12 mouse cellular contexts compared by ENCODE assay signal in the genomic region with DNA sequence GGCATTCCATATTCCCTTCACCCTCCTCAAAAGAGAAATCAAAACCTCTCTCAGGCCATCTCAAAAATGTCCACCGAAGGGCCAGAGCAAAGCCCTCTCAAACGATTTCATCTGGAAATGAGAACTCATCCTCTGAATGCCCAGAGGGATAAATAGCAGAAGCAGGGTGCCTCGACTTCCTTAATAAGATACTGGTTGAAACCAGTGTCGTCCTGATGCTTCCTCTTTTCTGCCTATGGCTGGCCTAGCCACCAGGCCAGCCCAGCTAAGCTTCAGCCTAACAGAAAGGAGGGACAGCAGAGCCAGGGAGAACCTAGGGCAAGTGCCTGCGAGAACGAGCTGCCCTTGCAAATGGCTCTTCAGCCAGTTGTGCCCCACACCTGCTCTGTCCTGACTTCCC. TPM values are rescaled to one million over a fixed set of nuclear protein-coding genes. Genes with fewer than 3 reads are reported as not detected.
DNase-seq lines count a peak whose midpoint lies in the region; ATAC-seq and TF ChIP-seq lines count a peak whose summit lies in the region.
"Had no signal": no experiment of that assay in that cellular context is flagged by ENCODE, and none has a peak within 500 bp of the region (broad histone marks: within the 10 kb centered on the region; RNA-seq: fewer than 3 reads in every experiment).

No protein-coding gene starts in this region.

- H3K9ac ChIP-seq in forebrain, embryonic 12.5 days = peak overlapping the region; percentile 2; the same call in 1 of the 2 replicates
- H3K9ac ChIP-seq in forebrain, embryonic 13.5 days = no peak overlapping the region; the same call in 1 of the 2 replicates
- no peak overlapping the region; the same call in 1 of the 2 replicates for H3K9ac ChIP-seq in lung, embryonic 14.5 days
- H3K9ac ChIP-seq in embryonic facial prominence, embryonic 15.5 days = no peak overlapping the region
- H3K9ac ChIP-seq: forebrain, embryonic 15.5 days had no signal

- no peak for DNase-seq in lung, embryonic 14.5 days
- DNase-seq in lung, postnatal 14 days = no peak
- no peak for DNase-seq in urinary bladder, postnatal 25 days (ENCODE audit: low spot score)
- no peak for DNase-seq in cerebellum, postnatal 25 days
- DNase-seq: kidney, adult 18-20 months had no signal

- H3K27me3 ChIP-seq in forebrain, embryonic 12.5 days = no peaks in the 10 kb centered on the region
- no peaks in the 10 kb centered on the region for H3K27me3 ChIP-seq in forebrain, embryonic 13.5 days
- H3K27me3 ChIP-seq in lung, embryonic 14.5 days (ENCODE audit: insufficient read depth, low read length) = no peaks in the 10 kb centered on the region
- no peaks in the 10 kb centered on the region for H3K27me3 ChIP-seq in embryonic facial prominence, embryonic 15.5 days
- H3K27me3 ChIP-seq in myocyte (ENCODE audit: control insufficient read depth, insufficient read depth, insufficient read length) = no peaks in the 10 kb centered on the region
- H3K27me3 ChIP-seq: forebrain, embryonic 15.5 days had no signal

- ATAC-seq in forebrain, embryonic 12.5 days (ENCODE audit: low FRiP score) = no peak
- ATAC-seq in forebrain, embryonic 13.5 days = no peak
- no peak for ATAC-seq in lung, embryonic 14.5 days (ENCODE audit: insufficient read depth)
- no peak for ATAC-seq in embryonic facial prominence, embryonic 15.5 days (ENCODE audit: insufficient number of reproducible peaks, low FRiP score, low TSS enrichment, low read depth)
- ATAC-seq: forebrain, embryonic 15.5 days had no signal

- H3K4me1 ChIP-seq in forebrain, embryonic 12.5 days = peaks cover 21% of the 10 kb centered on the region
- peaks cover 31% of the 10 kb centered on the region for H3K4me1 ChIP-seq in forebrain, embryonic 13.5 days
- peaks cover 25% of the 10 kb centered on the region for H3K4me1 ChIP-seq in lung, embryonic 14.5 days (ENCODE audit: insufficient read depth)
- peaks cover 56% of the 10 kb centered on the region for H3K4me1 ChIP-seq in embryonic facial prominence, embryonic 15.5 days

- no peaks in the 10 kb centered on the region for H3K9me3 ChIP-seq in forebrain, embryonic 12.5 days
- no peaks in the 10 kb centered on the region for H3K9me3 ChIP-seq in forebrain, embryonic 13.5 days (replicated peaks)
- no peaks in the 10 kb centered on the region for H3K9me3 ChIP-seq in lung, embryonic 14.5 days (ENCODE audit: low read depth, low read length)
- H3K9me3 ChIP-seq in embryonic facial prominence, embryonic 15.5 days (replicated peaks) = no peaks in the 10 kb centered on the region
- H3K9me3 ChIP-seq: forebrain, embryonic 15.5 days had no signal

- H3K27ac ChIP-seq in forebrain, embryonic 12.5 days = no peak overlapping the region
- H3K27ac ChIP-seq in forebrain, embryonic 13.5 days = no peak overlapping the region
- H3K27ac ChIP-seq in lung, embryonic 14.5 days (ENCODE audit: low read depth) = 0 out of 2 replicates have a peak overlapping the region, but pooled peaks have one; percentile 22
- peak overlapping the region; percentile 58; the same call in 1 of the 2 replicates for H3K27ac ChIP-seq in embryonic facial prominence, embryonic 15.5 days (replicated peaks)
- H3K27ac ChIP-seq: forebrain, embryonic 15.5 days had no signal

- peaks cover 80% of the 10 kb centered on the region for H3K79me2 ChIP-seq in myocyte (ENCODE audit: control insufficient read depth, insufficient read depth)

- H3K36me3 ChIP-seq in forebrain, embryonic 12.5 days (replicated peaks) = no peaks in the 10 kb centered on the region
- H3K36me3 ChIP-seq in forebrain, embryonic 13.5 days (ENCODE audit: poor library complexity, severe bottlenecking) = no peaks in the 10 kb centered on the region
- H3K36me3 ChIP-seq in lung, embryonic 14.5 days (ENCODE audit: insufficient read depth) = no peaks in the 10 kb centered on the region
- H3K36me3 ChIP-seq in embryonic facial prominence, embryonic 15.5 days = no peaks in the 10 kb centered on the region
- peaks cover 4% of the 10 kb centered on the region for H3K36me3 ChIP-seq in myocyte (ENCODE audit: control insufficient read depth, insufficient read depth)
- H3K36me3 ChIP-seq: forebrain, embryonic 15.5 days had no signal

- no peak for TF ChIP-seq CTCF in lung, embryonic 14.5 days (IDR thresholded peaks at IDR 0.05; ENCODE audit: low read depth)

- 66% methylated on average over 6 of the region's 6 CpGs for WGBS in forebrain, embryonic 12.5 days
- 70% methylated on average over 6 of the region's 6 CpGs for WGBS in forebrain, embryonic 13.5 days
- WGBS in lung, embryonic 14.5 days = 70% methylated on average over 6 of the region's 6 CpGs
- WGBS in embryonic facial prominence, embryonic 15.5 days = 42% methylated on average over 6 of the region's 6 CpGs

- H3ac ChIP-seq in myocyte (ENCODE audit: control insufficient read depth, insufficient read length) = no peak overlapping the region

- no peak overlapping the region for H3K4me2 ChIP-seq in forebrain, embryonic 12.5 days
- H3K4me2 ChIP-seq in forebrain, embryonic 13.5 days = no peak overlapping the region
- no peak overlapping the region for H3K4me2 ChIP-seq in lung, embryonic 14.5 days
- no peak overlapping the region for H3K4me2 ChIP-seq in embryonic facial prominence, embryonic 15.5 days (replicated peaks)
- peak overlapping the region; percentile 25 for H3K4me2 ChIP-seq in myocyte (ENCODE audit: low read depth)
- H3K4me2 ChIP-seq: forebrain, embryonic 15.5 days; midbrain, embryonic 11.5 days had no signal

- TF ChIP-seq POLR2A in myocyte (IDR thresholded peaks at IDR 0.05; ENCODE audit: insufficient read length, low read depth) = no peak

- no peak overlapping the region for H3K4me3 ChIP-seq in forebrain, embryonic 12.5 days (replicated peaks)
- H3K4me3 ChIP-seq in forebrain, embryonic 13.5 days = no peak overlapping the region
- H3K4me3 ChIP-seq in lung, embryonic 14.5 days (ENCODE audit: low read depth, low read length) = no peak overlapping the region
- no peak overlapping the region for H3K4me3 ChIP-seq in embryonic facial prominence, embryonic 15.5 days (replicated peaks)
- H3K4me3 ChIP-seq in myocyte = no peak overlapping the region
- H3K4me3 ChIP-seq: forebrain, embryonic 15.5 days had no signal

TF ChIP-seq in myocyte, 11 proteins besides CTCF, POLR2A, EP300 and RAD21:
- TF ChIP-seq POLR2AphosphoS2 (IDR thresholded peaks at IDR 0.05; ENCODE audit: insufficient read length, low read depth) (peak; percentile 27), MYOG (IDR thresholded peaks at IDR 0.05; ENCODE audit: control insufficient read depth in 1 of 3, insufficient read depth in 1 of 3, insufficient read length in 2 of 3, low read depth in 2 of 3) (peak in 1 of 3 experiments; percentile 60), CEBPB (IDR thresholded peaks at IDR 0.05; ENCODE audit: insufficient read depth, poor library complexity, severe bottlenecking) (no peak), MYOD1 (IDR thresholded peaks at IDR 0.05; ENCODE audit: control insufficient read depth in 1 of 3, insufficient read length in 2 of 3, low read depth in 2 of 3) (peak in 1 of 3 experiments; percentile 24)

RNA-seq across cellular contexts. Expression of a gene that starts 17.8 kb away (rescaled TPM):
- polyA plus RNA-seq in forebrain, embryonic 12.5 days (2016; fragmentation: Nextera tagmentation; extraction: Ambion mirVana) = 4.6 and 4.7 TPM in 2 replicates
- 2.8 and 4.5 TPM in 2 replicates for polyA plus RNA-seq in forebrain, embryonic 13.5 days (2015; fragmentation: Nextera tagmentation; extraction: Ambion mirVana)
- polyA plus RNA-seq in lung, embryonic 14.5 days (2014; fragmentation: Nextera tagmentation; extraction: Ambion mirVana) = 3.1 and 3.9 TPM in 2 replicates
- polyA plus RNA-seq in embryonic facial prominence, embryonic 15.5 days (2015; fragmentation: Nextera tagmentation; extraction: Ambion mirVana) = 5.1 and 5.3 TPM in 2 replicates
- 12.9 TPM for polyA plus RNA-seq in myocyte (2012; fragmentation: generic; extraction: Trizol)

RNA-seq across cellular contexts. Expression of a gene that starts 31.3 kb away (rescaled TPM):
- not detected in 2 replicates for polyA plus RNA-seq in forebrain, embryonic 12.5 days (2016; fragmentation: Nextera tagmentation; extraction: Ambion mirVana)
- not detected in 2 replicates for polyA plus RNA-seq in forebrain, embryonic 13.5 days (2015; fragmentation: Nextera tagmentation; extraction: Ambion mirVana)
- not detected in 2 replicates for polyA plus RNA-seq in lung, embryonic 14.5 days (2014; fragmentation: Nextera tagmentation; extraction: Ambion mirVana)
- not detected in 2 replicates for polyA plus RNA-seq in embryonic facial prominence, embryonic 15.5 days (2015; fragmentation: Nextera tagmentation; extraction: Ambion mirVana)
- 0.04 TPM for polyA plus RNA-seq in myocyte (2012; fragmentation: generic; extraction: Trizol)
- polyA plus RNA-seq: heart, postnatal 0 days; midbrain, embryonic 11.5 days had no signal

RNA-seq across cellular contexts. Expression of a gene that starts 41.2 kb away (rescaled TPM):
- 0.33 and 0.64 TPM in 2 replicates for polyA plus RNA-seq in forebrain, embryonic 12.5 days (2016; fragmentation: Nextera tagmentation; extraction: Ambion mirVana)
- polyA plus RNA-seq in forebrain, embryonic 13.5 days (2015; fragmentation: Nextera tagmentation; extraction: Ambion mirVana) = 0.37 and 0.54 TPM in 2 replicates
- polyA plus RNA-seq in lung, embryonic 14.5 days (2014; fragmentation: Nextera tagmentation; extraction: Ambion mirVana) = 0.89 and 1.2 TPM in 2 replicates
- polyA plus RNA-seq in embryonic facial prominence, embryonic 15.5 days (2015; fragmentation: Nextera tagmentation; extraction: Ambion mirVana) = 1.4 and 2.0 TPM in 2 replicates
- polyA plus RNA-seq in myocyte (2012; fragmentation: generic; extraction: Trizol) = not detected
- polyA plus RNA-seq: heart, postnatal 0 days had no signal

Comparison
In these comparisons a context has a peak if more than half of its experiments do, and no peak if none do; other contexts are left out.
1. H3K27ac ChIP-seq: peak in lung, embryonic 14.5 days (single experiment) and embryonic facial prominence, embryonic 15.5 days (single experiment); none in forebrain, embryonic 12.5 days (single experiment) and forebrain, embryonic 13.5 days (single experiment).